Comparison of ENCODE assay signal across 26 mouse cellular contexts in genomic region chr4:149163196-149163595, GRCm38 (mm10). TPM values are rescaled to one million over a fixed set of nuclear protein-coding genes. Genes with fewer than 3 reads are reported as not detected.
DNase-seq lines count a peak whose midpoint lies in the region; ATAC-seq and TF ChIP-seq lines count a peak whose summit lies in the region.
"Had no signal": no experiment of that assay in that cellular context is flagged by ENCODE, and none has a peak within 500 bp of the region (broad histone marks: within the 10 kb centered on the region; RNA-seq: fewer than 3 reads in every experiment).

No protein-coding gene starts in this region.

- TF ChIP-seq RAD21 in CH12.LX (IDR thresholded peaks at IDR 0.05; ENCODE audit: low read depth, low read length) (no peak), MEL (IDR thresholded peaks at IDR 0.05; ENCODE audit: low read depth, low read length) (no peak)

- TF ChIP-seq EP300 in CH12.LX (IDR thresholded peaks at IDR 0.05; ENCODE audit: low read length): no peak
- no peak for TF ChIP-seq EP300 in MEL (IDR thresholded peaks at IDR 0.05; ENCODE audit: low read depth in 1 of 2, low read length in 2 of 2)

- H3K4me3 ChIP-seq in CH12.LX (replicated peaks in 1 of 3; ENCODE audit: low read depth in 2 of 3, low read length in 2 of 3, poor library complexity in 1 of 3) (no peak overlapping the region), MEL (ENCODE audit: control insufficient read depth in 1 of 2, insufficient read depth in 1 of 2, low read depth in 2 of 2, low read length in 2 of 2) (no peak overlapping the region)
- no peak overlapping the region for H3K4me3 ChIP-seq in forebrain, embryonic 12.5 days (replicated peaks)
- H3K4me3 ChIP-seq: embryonic facial prominence, embryonic 12.5 days; gastrocnemius, adult 2 months; heart, embryonic 12.5 days; hindbrain, embryonic 15.5 days had no signal

- H3K9ac ChIP-seq in CH12.LX (ENCODE audit: insufficient read depth, low read depth) (no peak overlapping the region), MEL (ENCODE audit: control insufficient read depth, low read depth, low read length, poor library complexity, severe bottlenecking) (no peak overlapping the region)
- H3K9ac ChIP-seq in forebrain, embryonic 12.5 days: no peak overlapping the region
- H3K9ac ChIP-seq: embryonic facial prominence, embryonic 12.5 days; heart, embryonic 12.5 days; hindbrain, embryonic 15.5 days had no signal

- peaks cover 41 to 68% of the 10 kb centered on the region in 2 experiments for H3K36me3 ChIP-seq in CH12.LX (replicated peaks in 1 of 2; ENCODE audit: control insufficient read depth in 1 of 2, insufficient read depth in 1 of 2, low read length in 1 of 2)
- peaks cover 8 to 43% of the 10 kb centered on the region in 2 experiments for H3K36me3 ChIP-seq in MEL (ENCODE audit: control insufficient read depth in 1 of 2, insufficient read depth in 2 of 2, low read length in 2 of 2)
- peaks cover 61% of the 10 kb centered on the region for H3K36me3 ChIP-seq in forebrain, embryonic 12.5 days (replicated peaks)

- ATAC-seq in forebrain, embryonic 12.5 days (ENCODE audit: low FRiP score): no peak
- ATAC-seq: CD4-positive, CD25-positive, alpha-beta regulatory T cell, adult 4 months; forebrain, embryonic 16.5 days had no signal

- H3K9me3 ChIP-seq in CH12.LX (replicated peaks; ENCODE audit: low read length) (no peaks in the 10 kb centered on the region), MEL (replicated peaks; ENCODE audit: insufficient read depth, low read length) (no peaks in the 10 kb centered on the region)
- no peaks in the 10 kb centered on the region for H3K9me3 ChIP-seq in forebrain, embryonic 12.5 days
- H3K9me3 ChIP-seq: embryonic facial prominence, embryonic 12.5 days; heart, embryonic 12.5 days; hindbrain, embryonic 15.5 days had no signal

- TF ChIP-seq CTCF in CH12.LX (conservative IDR thresholded peaks at IDR 0.05 in 1 of 2, IDR thresholded peaks at IDR 0.05 in 1 of 2; ENCODE audit: low read depth in 2 of 2, low read length in 2 of 2): no peak
- TF ChIP-seq CTCF in MEL (IDR thresholded peaks at IDR 0.05 in 2 of 3, conservative IDR thresholded peaks at IDR 0.05 in 1 of 3; ENCODE audit: control insufficient read depth in 1 of 3, insufficient read depth in 1 of 3, low read depth in 2 of 3, low read length in 3 of 3, poor library complexity in 1 of 3, severe bottlenecking in 1 of 3): no peak

- in situ Hi-C loops in CH12.LX (cut with MboI; ENCODE audit: low pct_ligation_motif_present, low pct_unique_long_range_greater_than_20kb, low sequenced_read_pairs): loop anchor here (25.0 kb wide), 1 partner anchor 549 kb away; the partner anchor contains the start of gene Pik3cd

- H3K4me1 ChIP-seq in CH12.LX (ENCODE audit: control insufficient read depth in 1 of 2, insufficient read depth in 2 of 2): peaks cover 0 to 31% of the 10 kb centered on the region in 2 experiments; a peak in 2 of 4 replicates
- peaks cover 10 to 32% of the 10 kb centered on the region in 2 experiments for H3K4me1 ChIP-seq in MEL (ENCODE audit: control insufficient read depth in 1 of 2, insufficient read depth in 2 of 2, low read length in 2 of 2)
- peaks cover 16% of the 10 kb centered on the region for H3K4me1 ChIP-seq in forebrain, embryonic 12.5 days

- no peak for TF ChIP-seq POLR2A in CH12.LX (IDR thresholded peaks at IDR 0.05; ENCODE audit: low read depth, low read length)
- TF ChIP-seq POLR2A in MEL (IDR thresholded peaks at IDR 0.05; ENCODE audit: control insufficient read depth in 1 of 2, insufficient read depth in 1 of 2, low read depth in 1 of 2, low read length in 2 of 2, poor library complexity in 1 of 2): no peak

- H3K27ac ChIP-seq in CH12.LX (ENCODE audit: insufficient read depth, low read depth): no peak overlapping the region
- no peak overlapping the region for H3K27ac ChIP-seq in MEL (ENCODE audit: control insufficient read depth, low read depth, low read length)
- no peak overlapping the region for H3K27ac ChIP-seq in forebrain, embryonic 12.5 days
- H3K27ac ChIP-seq: embryonic facial prominence, embryonic 12.5 days; gastrocnemius, adult 2 months; hindbrain, embryonic 15.5 days had no signal

- H3K4me2 ChIP-seq in CH12.LX (ENCODE audit: insufficient read depth, low read depth, poor library complexity, severe bottlenecking): no peak overlapping the region
- H3K4me2 ChIP-seq in forebrain, embryonic 12.5 days: no peak overlapping the region
- H3K4me2 ChIP-seq: embryonic facial prominence, embryonic 12.5 days; heart, embryonic 12.5 days; hindbrain, embryonic 15.5 days had no signal

- WGBS in forebrain, embryonic 12.5 days: 72% methylated on average over 1 of the region's 1 CpGs

- dilution Hi-C loops in CH12.LX (cut with MboI; ENCODE audit: extremely low pct_ligation_motif_present, extremely low pct_unique_long_range_greater_than_20kb, low sequenced_read_pairs): no loop called here

- DNase-seq in 416B (ENCODE audit: low read depth): peak; percentile 37
- DNase-seq in CH12.LX (ENCODE audit: extremely low read depth): peak; percentile 37
- peak; percentile 58 for DNase-seq in MEL (ENCODE audit: low read depth, low spot score)
- DNase-seq in c-Kit-positive CD71-positive TER-119-positive erythroid progenitor cells, embryonic 14.5 days (ENCODE audit: low spot score): peak; percentile 20
- DNase-seq in embryo, embryonic 10.5 days (ENCODE audit: low spot score): no peak
- DNase-seq in spleen, postnatal 4 days (ENCODE audit: low spot score in 2 of 2): no peak
- DNase-seq: adrenal gland, adult 8-10 months; adrenal gland, postnatal 36 days; B cell, adult 2 months; cerebellum, adult 11 months; cerebellum, adult 8-10 months; cerebellum, postnatal 14 days; gastrocnemius, adult 2 months; gastrocnemius, postnatal 25 days; heart, postnatal 36 days; kidney, adult 2 months had no signal

- H3K27me3 ChIP-seq in CH12.LX (replicated peaks) (no peaks in the 10 kb centered on the region), MEL (ENCODE audit: control insufficient read depth in 1 of 2, insufficient read depth in 2 of 2, low read length in 2 of 2) (no peaks in the 10 kb centered on the region)
- H3K27me3 ChIP-seq in forebrain, embryonic 12.5 days: no peaks in the 10 kb centered on the region
- H3K27me3 ChIP-seq: embryonic facial prominence, embryonic 12.5 days; heart, embryonic 12.5 days; hindbrain, embryonic 15.5 days had no signal

- H3K79me2 ChIP-seq in CH12.LX (replicated peaks; ENCODE audit: control insufficient read depth, extremely low read depth, insufficient read depth, poor library complexity, severe bottlenecking): peaks cover 14% of the 10 kb centered on the region
- peaks cover 17% of the 10 kb centered on the region for H3K79me2 ChIP-seq in MEL (ENCODE audit: control insufficient read depth, insufficient read depth, low read length, poor library complexity)

TF ChIP-seq in CH12.LX, 34 proteins besides CTCF, POLR2A, EP300 and RAD21:
- TF ChIP-seq RCOR1 (conservative IDR thresholded peaks at IDR 0.05; ENCODE audit: low read depth, low read length) (no peak), TCF12 (IDR thresholded peaks at IDR 0.05; ENCODE audit: low read depth, low read length) (no peak)

TF ChIP-seq in MEL, 35 proteins besides CTCF, POLR2A, EP300 and RAD21 (continues in another document):
- TF ChIP-seq MEF2A (IDR thresholded peaks at IDR 0.05; ENCODE audit: extremely low read depth, insufficient replicate concordance, low read depth, low read length, poor library complexity, severe bottlenecking) (no peak), TBP (IDR thresholded peaks at IDR 0.05; ENCODE audit: low read depth, low read length) (no peak), MYB (IDR thresholded peaks at IDR 0.05; ENCODE audit: low read depth, low read length) (no peak), POLR2AphosphoS2 (IDR thresholded peaks at IDR 0.05; ENCODE audit: low read length) (no peak), E2F4 (IDR thresholded peaks at IDR 0.05; ENCODE audit: borderline replicate concordance, low read depth, low read length) (no peak), ETS1 (IDR thresholded peaks at IDR 0.05; ENCODE audit: low read depth, low read length) (no peak), SIN3A (IDR thresholded peaks at IDR 0.05; ENCODE audit: low read length) (no peak), MYC (IDR thresholded peaks at IDR 0.05; ENCODE audit: low read depth, low read length) (no peak)

RNA-seq across cellular contexts. Expression of gene Pgd, which starts 3.4 kb away (rescaled TPM):
- total RNA-seq in CH12.LX (2012; rRNA removed) (51.6 and 52.5 TPM in 2 replicates), CH12.LX (2014; rRNA removed) (41.6 and 50.1 TPM in 2 replicates), MEL (2012; rRNA removed) (116 and 133 TPM in 2 replicates)
- polyA plus RNA-seq in CH12.LX (2012; ENCODE audit: insufficient read length, low read depth) (251 and 277 TPM in 2 replicates), MEL (2012; ENCODE audit: insufficient read depth in 1 of 2, insufficient read length in 2 of 2, low read depth in 1 of 2, low replicate concordance in 2 of 2, missing spikeins in 1 of 2) (100 to 1,000 TPM in 1 of 2 experiments, not detected in 1; 219 TPM)
- polyA plus RNA-seq in forebrain, embryonic 12.5 days (2016; fragmentation: Nextera tagmentation; extraction: Ambion mirVana): 110 and 118 TPM in 2 replicates

RNA-seq across cellular contexts. Expression of gene Cenps, which starts 25.8 kb away (rescaled TPM):
- total RNA-seq in CH12.LX (2012; rRNA removed) (19.5 and 22.9 TPM in 2 replicates), CH12.LX (2014; rRNA removed) (43.7 and 47.9 TPM in 2 replicates), MEL (2012; rRNA removed) (12.8 and 13.4 TPM in 2 replicates)
- polyA plus RNA-seq in CH12.LX (2012; ENCODE audit: insufficient read length, low read depth) (74.6 and 94.0 TPM in 2 replicates), MEL (2012; ENCODE audit: insufficient read depth in 1 of 2, insufficient read length in 2 of 2, low read depth in 1 of 2, low replicate concordance in 2 of 2, missing spikeins in 1 of 2) (10 to 100 TPM in 1 of 2 experiments, not detected in 1; 60.7 TPM)
- 49.7 and 51.1 TPM in 2 replicates for polyA plus RNA-seq in forebrain, embryonic 12.5 days (2016; fragmentation: Nextera tagmentation; extraction: Ambion mirVana)

RNA-seq across cellular contexts. Expression of gene Cort, which starts 36.6 kb away (rescaled TPM):
- total RNA-seq in CH12.LX (2012; rRNA removed) (0.50 and 0.59 TPM in 2 replicates), CH12.LX (2014; rRNA removed) (not detected in 2 replicates), MEL (2012; rRNA removed) (0.39 and 0.62 TPM in 2 replicates)
- polyA plus RNA-seq in CH12.LX (2012; ENCODE audit: insufficient read length, low read depth) (0.94 and 1.4 TPM in 2 replicates), MEL (2012; ENCODE audit: insufficient read depth in 1 of 2, insufficient read length in 2 of 2, low read depth in 1 of 2, low replicate concordance in 2 of 2, missing spikeins in 1 of 2) (1 to 10 TPM in 1 of 2 experiments, not detected in 1; 2.0 TPM)
- 0.60 TPM in 1 of 2 replicates, not detected in the other for polyA plus RNA-seq in forebrain, embryonic 12.5 days (2016; fragmentation: Nextera tagmentation; extraction: Ambion mirVana)
- total RNA-seq: common myeloid progenitor, adult 5-6 weeks; granulocyte monocyte progenitor cell, adult 5-6 weeks; heart, postnatal 36 days had no signal
- polyA plus RNA-seq: CD4-positive, CD25-positive, alpha-beta regulatory T cell, adult 4 months; embryonic facial prominence, embryonic 12.5 days; heart, embryonic 12.5 days; heart, embryonic 16.5 days; intestine, embryonic 14.5 days; kidney, adult 2 months had no signal

RNA-seq across cellular contexts. Expression of gene Dffa, which starts 59.2 kb away (rescaled TPM):
- total RNA-seq in CH12.LX (2012; rRNA removed): 26.8 and 27.2 TPM in 2 replicates
- 23.4 and 23.7 TPM in 2 replicates for total RNA-seq in CH12.LX (2014; rRNA removed)
- polyA plus RNA-seq in CH12.LX (2012; ENCODE audit: insufficient read length, low read depth): 42.0 and 44.8 TPM in 2 replicates
- 16.6 and 20.2 TPM in 2 replicates for total RNA-seq in MEL (2012; rRNA removed)
- polyA plus RNA-seq in MEL (2012; ENCODE audit: insufficient read depth in 1 of 2, insufficient read length in 2 of 2, low read depth in 1 of 2, low replicate concordance in 2 of 2, missing spikeins in 1 of 2): 10 to 100 TPM in 1 of 2 experiments, not detected in 1; 33.0 TPM
- 24.2 and 26.4 TPM in 2 replicates for polyA plus RNA-seq in forebrain, embryonic 12.5 days (2016; fragmentation: Nextera tagmentation; extraction: Ambion mirVana)

Comparison
In these comparisons a context has a peak if more than half of its experiments do, and no peak if none do; other contexts are left out.
1. DNase-seq: peak in 416B (single experiment), CH12.LX (single experiment), MEL (single experiment) and c-Kit-positive CD71-positive TER-119-positive erythroid progenitor cells, embryonic 14.5 days (single experiment); none in embryo, embryonic 10.5 days (single experiment) and spleen, postnatal 4 days (0 of 2).